Mouse (Mus musculus) thymus, adult 2 months (tissue): ENCODE results near the gene 1700122O11Rik.

Experiments used
- CTCF ChIP-seq: fragments of 200-500 bp; IDR thresholded peaks from 2 replicates; pipeline ENCODE4 v1.5.1; 2012; ENCODE audit warnings: mild to moderate bottlenecking, control low read depth, low read length, moderate library complexity, borderline replicate concordance; ENCODE audit not compliant: control insufficient read depth, poor library complexity, insufficient read depth; ENCODE audit errors: extremely low read depth
- POLR2A ChIP-seq: fragments of 200-500 bp; IDR thresholded peaks from 2 replicates; pipeline ENCODE4 v1.6.1; 2012; ENCODE audit warnings: mild to moderate bottlenecking, low read length, control low read depth, moderate library complexity; ENCODE audit not compliant: control insufficient read depth, poor library complexity, insufficient read depth; ENCODE audit errors: extremely low read depth

- no peak for TF ChIP-seq CTCF
- TF ChIP-seq POLR2A = no peak
Measured at GRCm38 (mm10) chr17:48010283-48010682, 27.8 kb downstream of the 1700122O11Rik start.
